Mouse (Mus musculus): ENCODE results near the gene Npas3. TPM values are rescaled to one million over a fixed set of nuclear protein-coding genes. Genes with fewer than 3 reads are reported as not detected.

Npas3 gene
- total and polyA plus RNA-seq, 2 experiments: 0.04 TPM; not detected in 1

GRCm38 (mm10) chr12:53297946-53298840, 49.7 kb downstream of the Npas3 start:
- DNase-seq (ENCODE audit: extremely low read depth, low read depth, low spot score): no peak
- Histone ChIP-seq H3K9ac (ENCODE audit: low read depth, low read length) (no peak overlapping the region), H3K4me1 (ENCODE audit: control insufficient read depth, insufficient read depth, low read length) (no peaks in the 10 kb centered on the region), H3K4me3 (ENCODE audit: insufficient read depth, low read depth, low read length) (no peak overlapping the region), H3K27me3 (ENCODE audit: control insufficient read depth, insufficient read depth, low read length) (no peaks in the 10 kb centered on the region), H3K27ac (replicated peaks; ENCODE audit: insufficient read depth, low read depth, low read length) (no peak overlapping the region), H3K79me2 (ENCODE audit: control insufficient read depth, insufficient read depth, low read length) (no peaks in the 10 kb centered on the region), H3K36me3 (ENCODE audit: control insufficient read depth, insufficient read depth, low read length) (no peaks in the 10 kb centered on the region)
- no peak for TF ChIP-seq POLR2A (IDR thresholded peaks at IDR 0.05; ENCODE audit: extremely low read depth, insufficient read depth, low read length)
- no peak for TF ChIP-seq CTCF (IDR thresholded peaks at IDR 0.05; ENCODE audit: low read depth, low read length)
- WGBS: 59% methylated on average over 16 of the region's 16 CpGs

GRCm38 (mm10) chr12:53300964-53301363, 52.5 kb downstream of the Npas3 start:
- H3K36me3 ChIP-seq (ENCODE audit: control insufficient read depth, insufficient read depth, low read length): no peaks in the 10 kb centered on the region
- no peak overlapping the region for H3K4me3 ChIP-seq (ENCODE audit: insufficient read depth, low read depth, low read length)
- 57% methylated on average over 2 of the region's 2 CpGs for WGBS
- H3K9ac ChIP-seq (ENCODE audit: low read depth, low read length): no peak overlapping the region
- H3K27me3 ChIP-seq (ENCODE audit: control insufficient read depth, insufficient read depth, low read length): no peaks in the 10 kb centered on the region
- TF ChIP-seq POLR2A (IDR thresholded peaks at IDR 0.05; ENCODE audit: extremely low read depth, insufficient read depth, low read length) (no peak), CTCF (IDR thresholded peaks at IDR 0.05; ENCODE audit: low read depth, low read length) (no peak)
- no peak overlapping the region for H3K27ac ChIP-seq (replicated peaks; ENCODE audit: insufficient read depth, low read depth, low read length)
- no peaks in the 10 kb centered on the region for H3K79me2 ChIP-seq (ENCODE audit: control insufficient read depth, insufficient read depth, low read length)
- no peak for DNase-seq (ENCODE audit: extremely low read depth, low read depth, low spot score)
- H3K4me1 ChIP-seq (ENCODE audit: control insufficient read depth, insufficient read depth, low read length): no peaks in the 10 kb centered on the region

GRCm38 (mm10) chr12:53302129-53302528, 53.7 kb downstream of the Npas3 start:
- Histone ChIP-seq H3K27ac (replicated peaks; ENCODE audit: insufficient read depth, low read depth, low read length) (no peak overlapping the region), H3K4me1 (ENCODE audit: control insufficient read depth, insufficient read depth, low read length) (no peaks in the 10 kb centered on the region), H3K27me3 (ENCODE audit: control insufficient read depth, insufficient read depth, low read length) (no peaks in the 10 kb centered on the region), H3K4me3 (ENCODE audit: insufficient read depth, low read depth, low read length) (no peak overlapping the region), H3K9ac (ENCODE audit: low read depth, low read length) (no peak overlapping the region), H3K79me2 (ENCODE audit: control insufficient read depth, insufficient read depth, low read length) (no peaks in the 10 kb centered on the region), H3K36me3 (ENCODE audit: control insufficient read depth, insufficient read depth, low read length) (no peaks in the 10 kb centered on the region)
- WGBS: 67% methylated on average over 3 of the region's 3 CpGs
- TF ChIP-seq CTCF (IDR thresholded peaks at IDR 0.05; ENCODE audit: low read depth, low read length): no peak
- no peak for TF ChIP-seq POLR2A (IDR thresholded peaks at IDR 0.05; ENCODE audit: extremely low read depth, insufficient read depth, low read length)
- DNase-seq (ENCODE audit: extremely low read depth, low read depth, low spot score): no peak

- Histone ChIP-seq H3K4me3 (ENCODE audit: insufficient read depth, low read depth, low read length) (no peak overlapping the region), H3K9ac (ENCODE audit: low read depth, low read length) (no peak overlapping the region), H3K27ac (replicated peaks; ENCODE audit: insufficient read depth, low read depth, low read length) (no peak overlapping the region), H3K4me1 (ENCODE audit: control insufficient read depth, insufficient read depth, low read length) (no peaks in the 10 kb centered on the region), H3K27me3 (ENCODE audit: control insufficient read depth, insufficient read depth, low read length) (no peaks in the 10 kb centered on the region), H3K36me3 (ENCODE audit: control insufficient read depth, insufficient read depth, low read length) (no peaks in the 10 kb centered on the region), H3K79me2 (ENCODE audit: control insufficient read depth, insufficient read depth, low read length) (no peaks in the 10 kb centered on the region)
- no peak for TF ChIP-seq CTCF (IDR thresholded peaks at IDR 0.05; ENCODE audit: low read depth, low read length)
- TF ChIP-seq POLR2A (IDR thresholded peaks at IDR 0.05; ENCODE audit: extremely low read depth, insufficient read depth, low read length): no peak
- WGBS: 44% methylated on average over 2 of the region's 2 CpGs
- no peak for DNase-seq (ENCODE audit: extremely low read depth, low read depth, low spot score)
Observed at GRCm38 (mm10) chr12:53316715-53317114, 68.2 kb downstream of the Npas3 start.

GRCm38 (mm10) chr12:53317801-53318200, 69.3 kb downstream of the Npas3 start:
- Histone ChIP-seq H3K9ac (ENCODE audit: low read depth, low read length) (no peak overlapping the region), H3K4me3 (ENCODE audit: insufficient read depth, low read depth, low read length) (no peak overlapping the region), H3K36me3 (ENCODE audit: control insufficient read depth, insufficient read depth, low read length) (no peaks in the 10 kb centered on the region), H3K27ac (replicated peaks; ENCODE audit: insufficient read depth, low read depth, low read length) (no peak overlapping the region), H3K27me3 (ENCODE audit: control insufficient read depth, insufficient read depth, low read length) (no peaks in the 10 kb centered on the region), H3K79me2 (ENCODE audit: control insufficient read depth, insufficient read depth, low read length) (no peaks in the 10 kb centered on the region), H3K4me1 (ENCODE audit: control insufficient read depth, insufficient read depth, low read length) (no peaks in the 10 kb centered on the region)
- WGBS: 54% methylated on average over 3 of the region's 3 CpGs
- TF ChIP-seq CTCF (IDR thresholded peaks at IDR 0.05; ENCODE audit: low read depth, low read length) (no peak), POLR2A (IDR thresholded peaks at IDR 0.05; ENCODE audit: extremely low read depth, insufficient read depth, low read length) (no peak)
- DNase-seq (ENCODE audit: extremely low read depth, low read depth, low spot score): no peak

- Histone ChIP-seq H3K79me2 (ENCODE audit: control insufficient read depth, insufficient read depth, low read length) (no peaks in the 10 kb centered on the region), H3K27me3 (ENCODE audit: control insufficient read depth, insufficient read depth, low read length) (no peaks in the 10 kb centered on the region), H3K4me1 (ENCODE audit: control insufficient read depth, insufficient read depth, low read length) (no peaks in the 10 kb centered on the region), H3K4me3 (ENCODE audit: insufficient read depth, low read depth, low read length) (no peak overlapping the region), H3K9ac (ENCODE audit: low read depth, low read length) (no peak overlapping the region), H3K27ac (replicated peaks; ENCODE audit: insufficient read depth, low read depth, low read length) (no peak overlapping the region), H3K36me3 (ENCODE audit: control insufficient read depth, insufficient read depth, low read length) (no peaks in the 10 kb centered on the region)
- DNase-seq (ENCODE audit: extremely low read depth, low read depth, low spot score): no peak
- TF ChIP-seq POLR2A (IDR thresholded peaks at IDR 0.05; ENCODE audit: extremely low read depth, insufficient read depth, low read length) (no peak), CTCF (IDR thresholded peaks at IDR 0.05; ENCODE audit: low read depth, low read length) (no peak)
- 90% methylated on average over 2 of the region's 2 CpGs for WGBS
Observed at GRCm38 (mm10) chr12:53320526-53320925, 72.0 kb downstream of the Npas3 start.
